Mouse (Mus musculus) CH12.LX (cell line): ENCODE data around the gene Olfr478.
"Not testable (repeated sequence)": the region's sequence is repeated elsewhere in the genome, so short reads cannot be mapped to it uniquely, and the experiment has no call there.

Experiments used
- CHD2 ChIP-seq: IDR thresholded peaks from 2 replicates; pipeline ENCODE4 v1.6.1; 2011; ENCODE audit warnings: low read length, improper control_type of control experiment
- CTCF ChIP-seq, 2 experiments: IDR thresholded peaks in 1 of 2; conservative IDR thresholded peaks in 1 of 2; 2 replicates each; pipeline ENCODE4 v1.5.1; 2011 to 2012; ENCODE audit warnings: low read depth in 2 of 2, low read length in 2 of 2, improper control_type of control experiment in 1 of 2, inconsistent platforms in 1 of 2, mild to moderate bottlenecking in 1 of 2, moderate library complexity in 1 of 2
- EP300 ChIP-seq: IDR thresholded peaks from 2 replicates; pipeline ENCODE4 v1.6.1; 2011; ENCODE audit warnings: low read length, improper control_type of control experiment
- HCFC1 ChIP-seq: IDR thresholded peaks from 2 replicates; pipeline ENCODE4 v1.6.1; 2012; ENCODE audit warnings: low read depth, mild to moderate bottlenecking, inconsistent platforms, low read length, improper control_type of control experiment
- NRF1 ChIP-seq: IDR thresholded peaks from 2 replicates; pipeline ENCODE4 v1.6.1; 2014; ENCODE audit warnings: low read depth, mild to moderate bottlenecking, inconsistent platforms, low read length, improper control_type of control experiment, moderate library complexity
- POLR2A ChIP-seq: IDR thresholded peaks from 2 replicates; pipeline ENCODE4 v1.6.1; 2011; ENCODE audit warnings: low read depth, mild to moderate bottlenecking, improper control_type of control experiment, low read length
- POLR2AphosphoS2 ChIP-seq: IDR thresholded peaks from 2 replicates; pipeline ENCODE4 v1.6.1; 2011; ENCODE audit warnings: low read depth, low read length, improper control_type of control experiment
- SIN3A ChIP-seq: IDR thresholded peaks from 2 replicates; pipeline ENCODE4 v1.6.1; 2012; ENCODE audit warnings: low read length, improper control_type of control experiment, inconsistent platforms
- TBP ChIP-seq: conservative IDR thresholded peaks from 2 replicates; pipeline ENCODE4 v1.6.1; 2011; ENCODE audit warnings: low read depth, low read length, improper control_type of control experiment
- ZMIZ1 ChIP-seq: IDR thresholded peaks from 2 replicates; pipeline ENCODE4 v1.6.1; 2012; ENCODE audit warnings: low read depth, mild to moderate bottlenecking, inconsistent platforms, low read length, improper control_type of control experiment

DNA sequence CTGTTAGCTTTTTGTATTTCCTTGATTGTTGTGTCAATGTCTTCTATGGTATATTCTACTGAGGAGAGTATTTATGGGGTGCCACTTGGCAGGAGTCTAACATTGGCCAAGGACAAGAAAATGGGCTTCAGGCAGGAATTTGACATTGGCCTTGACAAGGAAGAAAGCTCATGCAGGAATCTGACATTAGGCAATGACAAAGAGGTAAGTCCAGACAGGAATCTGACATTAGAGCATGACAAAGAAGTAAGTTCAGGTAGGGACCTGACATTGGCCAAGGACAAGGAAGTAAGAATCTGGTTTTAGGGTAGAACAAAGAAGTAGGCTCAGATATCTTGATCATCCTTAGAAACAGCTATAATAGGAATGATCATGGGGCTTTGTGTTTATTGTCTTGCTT, 19.5 kb downstream of the Olfr478 start:
- not testable (repeated sequence) for TF ChIP-seq EP300; POLR2AphosphoS2; NRF1; POLR2A; SIN3A; ZMIZ1; TBP; CTCF (conservative IDR thresholded peaks at IDR 0.05 in 1 of 2, IDR thresholded peaks at IDR 0.05 in 1 of 2; ENCODE audit: low read depth in 2 of 2, low read length in 2 of 2); HCFC1; CHD2
